Mouse (Mus musculus) lung, postnatal 0 days (tissue): Measurements from ENCODE around the gene Ppp1r18.

Experiments
- CTCF ChIP-seq: IDR thresholded peaks from 2 replicates; pipeline ENCODE4 v1.5.1; 2016; ENCODE audit warnings: antibody characterized with exemption, mild to moderate bottlenecking
- EP300 ChIP-seq: IDR thresholded peaks from 2 replicates; pipeline ENCODE4 v1.6.1; 2016; ENCODE audit warnings: antibody characterized with exemption, mild to moderate bottlenecking, control low read depth

GRCm38 (mm10) chr17:35842006-35842405 lies 23.4 kb upstream of the Ppp1r18 start:
- TF ChIP-seq CTCF (no peak), EP300 (no peak)
